Mouse (Mus musculus) right cerebral cortex, postnatal 14 days (tissue): Measurements from ENCODE around the gene Shc3.

Experiments used
- DNase-seq: peaks from one replicate; pipeline ENCODE4 v3.0.0; 2022

Shc3 gene

DNA sequence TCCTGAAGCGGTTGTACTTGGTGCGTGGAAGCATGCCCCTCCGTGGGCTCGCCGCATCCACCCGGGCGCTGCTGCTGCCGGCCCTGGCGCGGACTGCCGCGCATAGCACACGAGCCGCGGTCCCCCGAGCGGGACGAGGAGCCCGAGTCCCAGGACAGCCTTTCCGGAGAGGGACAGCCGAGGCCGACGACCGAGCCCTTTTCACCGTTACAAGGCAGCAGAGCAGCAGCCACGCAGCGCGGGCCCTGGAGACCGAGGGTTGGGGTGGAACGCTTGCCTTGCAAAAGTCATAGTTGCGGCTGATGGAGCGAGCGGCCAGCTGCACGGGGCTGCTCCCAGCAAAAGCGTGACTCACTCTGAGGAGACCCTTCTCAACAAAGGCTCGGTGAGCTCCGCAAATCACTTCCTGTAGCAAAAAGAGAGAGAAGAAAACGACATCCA is 1.8 kb downstream of the Shc3 start:
- DNase-seq = peak; percentile 33

DNA sequence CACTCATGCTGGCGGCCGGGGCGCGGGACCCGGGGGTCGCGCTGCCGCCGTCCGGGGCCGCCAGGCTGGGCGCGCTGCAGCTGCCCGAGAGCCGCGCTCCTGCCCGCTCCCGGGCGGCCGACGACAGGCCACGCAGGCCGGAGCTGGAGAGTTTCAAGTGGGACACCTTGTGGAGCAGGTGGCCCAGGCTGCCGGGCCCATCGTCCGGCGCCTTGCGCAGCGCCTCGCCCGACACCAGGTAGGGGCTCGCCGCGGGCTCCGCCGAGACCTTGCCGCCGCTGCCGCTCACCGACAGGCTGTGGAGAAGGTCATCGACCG is 2.2 kb downstream of the Shc3 start:
- peak; percentile 24 for DNase-seq

- no peak for DNase-seq
These were observed 2.7 kb downstream of the Shc3 start for GRCm38 (mm10) chr13:51566371-51567077.

DNA sequence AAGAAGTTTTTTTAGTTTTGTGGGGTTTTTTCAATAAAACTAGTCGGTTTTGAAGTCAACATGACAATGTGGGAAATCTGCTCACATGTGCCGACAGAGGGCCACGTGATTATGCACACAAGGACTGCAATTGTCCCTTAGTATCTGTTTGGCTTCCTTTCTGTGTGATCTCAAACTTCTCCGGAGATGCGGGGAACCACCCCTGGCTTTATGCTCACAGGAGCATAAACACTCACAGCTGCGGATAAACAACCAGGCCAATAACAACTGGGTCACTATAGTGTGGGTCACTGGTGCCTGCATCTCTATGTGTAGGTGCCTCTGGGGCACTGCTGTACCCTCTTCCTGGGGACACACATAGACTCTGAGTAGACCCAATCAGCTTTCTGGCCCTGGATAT is 4.5 kb downstream of the Shc3 start:
- DNase-seq = no peak

DNA sequence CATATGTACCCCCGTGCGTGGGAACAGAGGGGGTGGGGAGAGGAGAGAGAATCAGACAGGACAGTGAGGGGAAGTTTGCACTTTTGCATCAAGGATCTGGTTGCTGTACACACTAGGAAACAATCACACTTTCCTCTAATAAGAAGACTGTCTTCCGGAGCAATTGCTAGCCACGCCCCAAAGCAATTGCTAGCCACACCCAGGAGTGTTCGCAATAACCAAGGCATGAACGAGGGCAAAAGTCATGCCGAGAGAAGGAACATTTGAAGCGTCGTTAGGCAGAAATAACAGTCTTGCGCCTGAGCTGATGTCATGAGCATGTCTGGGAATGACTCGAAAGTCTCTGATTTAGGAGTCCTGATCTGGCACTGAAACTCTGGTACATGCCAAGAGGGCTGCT is 15.9 kb downstream of the Shc3 start:
- DNase-seq = no peak

DNA sequence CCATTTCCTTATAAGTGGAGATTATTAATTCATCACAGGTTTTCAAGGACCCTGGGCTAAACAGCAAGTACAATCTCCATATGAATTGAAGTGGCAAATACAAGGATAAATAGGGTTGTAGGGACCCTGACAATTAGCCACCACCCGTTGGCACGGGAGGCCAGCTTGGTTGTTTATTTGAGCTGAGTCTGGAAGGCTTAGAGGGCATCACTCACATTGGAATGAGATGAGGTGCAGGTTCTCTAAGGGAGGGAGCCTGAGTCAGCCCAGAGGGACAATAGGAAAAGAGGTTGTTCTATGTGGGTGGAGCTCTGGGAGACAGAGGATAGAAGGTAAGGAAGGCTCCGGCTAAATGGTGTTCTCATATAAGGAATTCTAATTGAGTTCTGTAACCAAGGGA is 17.0 kb downstream of the Shc3 start:
- DNase-seq = no peak

GRCm38 (mm10) chr13:51551824-51552223 is 17.4 kb downstream of the Shc3 start:
- no peak for DNase-seq

- no peak for DNase-seq
These were observed 29.4 kb downstream of the Shc3 start for GRCm38 (mm10) chr13:51539816-51540215.

DNA sequence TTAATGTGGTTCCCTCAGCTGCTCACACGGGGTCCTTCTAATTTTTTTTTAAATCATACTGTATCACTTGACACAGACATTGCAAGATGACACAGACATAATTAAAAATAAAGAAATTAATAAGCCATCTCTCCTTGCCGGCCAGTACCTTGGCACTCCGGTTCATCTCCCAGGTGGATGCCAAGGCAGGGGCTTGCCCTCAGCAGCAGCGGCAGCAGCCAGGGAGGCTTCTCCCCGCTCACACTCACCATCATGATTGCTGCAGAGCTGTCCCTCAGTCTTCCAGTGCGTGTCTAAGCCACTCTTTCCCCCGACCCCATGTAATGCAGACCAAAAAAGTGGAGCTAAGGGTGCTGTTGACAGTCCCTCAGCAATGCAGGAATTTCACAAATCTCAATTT is 33.9 kb downstream of the Shc3 start:
- DNase-seq = no peak

DNA sequence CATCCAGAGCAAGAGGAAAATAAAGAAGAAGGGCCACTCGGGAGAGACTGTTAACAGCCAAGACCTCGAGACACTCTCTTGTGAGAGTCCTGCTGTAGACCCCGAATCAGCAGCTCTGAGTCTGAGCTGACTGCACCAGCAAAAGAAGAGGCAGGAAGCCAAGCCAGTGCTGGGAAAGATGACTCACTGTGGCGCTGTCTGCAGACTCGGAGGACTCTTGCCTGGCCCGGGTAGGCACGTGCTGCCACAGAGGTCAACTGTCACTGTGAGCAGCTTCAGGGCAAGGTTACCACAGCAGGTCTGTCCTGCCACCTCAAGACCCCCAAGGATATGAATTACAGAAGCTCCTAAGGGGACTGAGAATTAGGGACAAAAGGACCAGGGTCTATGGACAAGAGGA is 42.7 kb downstream of the Shc3 start:
- DNase-seq = peak; percentile 50

- DNase-seq = no peak
These were observed 44.9 kb downstream of the Shc3 start for GRCm38 (mm10) chr13:51524316-51524715.

DNA sequence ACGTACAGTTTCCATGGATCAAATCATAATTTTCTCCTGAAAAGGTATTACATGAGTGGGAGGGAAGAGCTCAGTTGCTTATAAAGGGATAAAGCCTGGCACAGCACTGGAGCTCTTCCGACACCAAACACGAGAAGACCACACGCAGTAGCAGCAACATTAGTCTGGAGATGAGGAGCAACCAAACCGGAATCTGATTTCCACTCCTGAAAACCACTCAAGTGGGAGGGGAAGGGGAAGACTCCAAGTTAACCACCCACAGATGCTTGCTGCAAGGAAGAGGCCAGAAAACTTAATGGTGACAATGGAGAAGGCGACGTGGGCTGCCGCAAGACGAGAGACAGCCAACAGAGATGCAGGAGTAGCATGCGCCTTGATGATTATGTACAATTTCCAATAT is 45.9 kb downstream of the Shc3 start:
- DNase-seq = no peak

DNA sequence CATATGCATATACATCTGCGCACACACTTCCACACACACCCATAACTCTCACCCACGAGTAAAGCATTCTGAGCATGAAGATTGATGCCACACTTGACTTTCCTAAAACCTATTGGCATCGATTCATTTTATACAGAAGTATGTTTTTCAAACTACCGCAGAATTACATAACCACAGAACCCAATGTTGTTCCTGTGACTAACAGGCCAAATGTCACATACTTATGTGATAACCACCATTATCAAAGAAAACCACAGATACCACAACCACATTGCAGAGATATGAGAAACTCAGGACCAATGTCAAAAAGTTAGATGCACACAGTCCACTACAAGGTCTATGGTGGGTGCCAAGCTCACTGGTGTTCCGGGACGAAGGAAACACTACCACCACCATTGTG is 50.3 kb downstream of the Shc3 start:
- no peak for DNase-seq

GRCm38 (mm10) chr13:51517943-51518342 is 51.3 kb downstream of the Shc3 start:
- no peak for DNase-seq

- no peak for DNase-seq
These were observed 60.4 kb downstream of the Shc3 start for GRCm38 (mm10) chr13:51508836-51509235.

DNA sequence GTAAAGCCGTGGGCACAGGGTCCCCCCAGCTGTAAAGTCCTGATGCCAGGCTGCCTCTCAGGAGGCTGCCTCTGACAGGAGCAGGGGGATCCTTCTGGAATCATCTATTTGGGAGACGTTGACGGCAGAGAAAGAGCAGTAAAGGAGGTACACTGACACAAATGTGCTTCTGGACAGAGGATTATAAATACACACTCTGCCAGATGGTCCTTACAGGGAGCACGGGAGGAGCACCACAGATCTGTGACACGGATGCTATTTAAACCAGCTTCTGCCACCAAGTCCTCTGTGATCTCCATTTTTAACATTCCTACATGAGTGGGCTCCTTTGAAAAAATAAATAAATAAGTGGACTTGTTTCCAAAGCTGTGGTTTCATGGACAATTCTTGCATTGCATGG is 63.5 kb downstream of the Shc3 start:
- no peak for DNase-seq

DNA sequence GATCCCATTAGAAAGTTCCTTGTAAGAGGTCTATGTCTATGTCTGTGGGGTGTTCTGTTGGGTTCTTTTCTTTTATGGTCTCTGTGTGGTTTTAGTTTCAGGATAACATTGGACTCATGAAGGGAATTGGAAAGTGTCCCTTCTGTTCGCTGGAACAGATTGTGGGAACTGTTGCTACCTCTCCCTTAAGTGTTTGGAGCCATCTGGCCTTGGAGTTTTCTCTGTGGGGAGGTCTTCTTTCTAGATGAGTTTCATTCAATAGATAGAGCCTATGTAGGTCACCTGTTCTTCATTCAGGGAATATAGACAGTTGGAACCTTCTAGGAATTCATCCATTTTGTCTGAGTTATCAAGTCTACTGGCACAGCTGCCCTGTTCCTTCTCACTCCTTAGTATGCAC is 69.5 kb downstream of the Shc3 start:
- DNase-seq = no peak

DNA sequence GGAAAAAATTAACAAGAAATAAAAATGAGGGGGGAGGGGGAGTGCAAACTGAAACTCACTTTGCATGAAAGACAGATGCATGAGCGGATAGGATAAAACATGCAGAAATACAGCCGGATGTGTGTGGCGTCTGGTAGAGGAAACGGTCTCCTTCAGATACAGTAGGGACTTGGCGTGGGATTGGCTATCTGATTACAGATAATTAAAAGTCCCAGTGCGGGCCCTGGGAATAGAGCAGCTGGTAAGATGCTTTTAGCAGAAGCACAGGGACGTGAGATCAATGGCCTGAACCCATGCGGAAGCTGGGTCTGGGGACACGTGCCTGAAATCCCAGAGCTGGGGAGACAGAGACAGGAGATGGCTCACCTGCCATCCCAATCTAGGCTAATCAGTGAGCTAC is 75.5 kb downstream of the Shc3 start:
- DNase-seq = no peak

DNA sequence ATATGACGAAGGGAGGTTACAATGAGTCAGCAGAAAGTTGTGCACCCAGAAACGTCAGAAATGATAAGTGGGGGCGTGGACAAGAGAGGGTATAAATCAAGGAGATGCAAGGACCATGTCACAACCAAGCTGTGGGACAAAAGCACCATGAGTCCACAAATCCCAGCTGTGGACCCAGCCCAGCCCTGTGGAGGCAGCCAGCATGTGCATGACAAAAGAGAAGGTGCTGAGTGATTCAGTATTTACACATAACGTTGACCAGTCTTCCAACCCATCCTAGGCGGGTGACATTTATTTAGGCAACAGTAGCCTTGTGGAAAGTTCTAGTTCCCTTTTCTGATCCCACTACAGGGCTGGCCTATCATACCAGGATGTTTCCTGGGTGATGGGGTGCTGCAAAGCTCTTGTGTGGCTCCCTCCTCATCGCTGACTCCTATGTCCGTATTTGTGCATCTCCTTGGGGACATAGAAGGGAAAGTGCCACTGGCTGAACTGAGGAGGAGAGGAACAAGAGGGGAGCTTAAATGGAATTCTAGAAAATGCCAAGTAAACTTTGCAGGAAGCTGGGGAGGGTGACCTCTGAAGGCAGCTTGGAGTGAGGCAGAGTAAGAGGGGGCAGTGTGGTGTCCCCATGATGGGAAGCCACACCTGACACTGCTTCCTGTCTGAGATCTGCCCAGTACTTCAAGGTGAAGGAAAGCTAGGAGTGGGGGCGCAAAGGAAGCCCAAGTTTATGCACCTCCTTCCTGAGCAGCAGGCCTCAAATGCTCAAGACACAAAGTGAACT is 77.4 kb downstream of the Shc3 start:
- DNase-seq = no peak

- no peak for DNase-seq
These were observed 79.0 kb downstream of the Shc3 start for GRCm38 (mm10) chr13:51490195-51490594.

- no peak for DNase-seq
These were observed 80.3 kb downstream of the Shc3 start for GRCm38 (mm10) chr13:51488945-51489344.

- DNase-seq = no peak
These were observed 83.9 kb downstream of the Shc3 start for GRCm38 (mm10) chr13:51485291-51485690.

- no peak for DNase-seq
These were observed 86.4 kb downstream of the Shc3 start for GRCm38 (mm10) chr13:51482786-51483185.

GRCm38 (mm10) chr13:51480341-51481011 is 88.7 kb downstream of the Shc3 start:
- DNase-seq = no peak
